Mouse (Mus musculus): Measurements from ENCODE around the gene Zfp281. TPM values are rescaled to one million over a fixed set of nuclear protein-coding genes. Genes with fewer than 3 reads are reported as not detected.

The Zfp281 gene
- polyA plus RNA-seq, 2 experiments, result 2.9 to 6.7 TPM

- peak; percentile 66 for ATAC-seq (ENCODE audit: insufficient read depth)
- DNase-seq (ENCODE audit: low read depth in 3 of 3, low spot score in 3 of 3), result no peak
- H3K36me3 ChIP-seq (replicated peaks; ENCODE audit: control insufficient read depth, insufficient read depth, low read depth), result peaks cover 3% of the 10 kb centered on the region
- H3K9me3 ChIP-seq (ENCODE audit: control insufficient read depth, low read length), result no peaks in the 10 kb centered on the region
- peak; percentile 31; the same call in 1 of the 2 replicates for TF ChIP-seq CTCF (IDR thresholded peaks at IDR 0.05; ENCODE audit: low read depth)
- TF ChIP-seq EP300 (IDR thresholded peaks at IDR 0.05; ENCODE audit: low read depth), result no peak
- H3K27me3 ChIP-seq (ENCODE audit: control insufficient read depth, insufficient read depth, low read length), result no peaks in the 10 kb centered on the region
- WGBS (ENCODE audit: insufficient replicate concordance), result 2% methylated on average over 84 of the region's 92 CpGs
- H3K4me3 ChIP-seq (ENCODE audit: insufficient read depth in 1 of 2, low read depth in 2 of 2, low read length in 2 of 2), result peak overlapping the region; percentile 76 to 82
- peak overlapping the region; percentile 71 for H3K9ac ChIP-seq (replicated peaks)
- H3K4me2 ChIP-seq (ENCODE audit: low read depth), result peak overlapping the region; percentile 77
- no peak overlapping the region for H3K27ac ChIP-seq
- peaks cover 9 to 10% of the 10 kb centered on the region in 2 experiments; a peak in 3 of 4 replicates for H3K4me1 ChIP-seq (replicated peaks; ENCODE audit: control insufficient read depth in 2 of 2, insufficient read depth in 2 of 2, low read length in 1 of 2)
Measured at GRCm38 (mm10) chr1:136625019-136625895, 556 bp downstream of the Zfp281 start.

DNA sequence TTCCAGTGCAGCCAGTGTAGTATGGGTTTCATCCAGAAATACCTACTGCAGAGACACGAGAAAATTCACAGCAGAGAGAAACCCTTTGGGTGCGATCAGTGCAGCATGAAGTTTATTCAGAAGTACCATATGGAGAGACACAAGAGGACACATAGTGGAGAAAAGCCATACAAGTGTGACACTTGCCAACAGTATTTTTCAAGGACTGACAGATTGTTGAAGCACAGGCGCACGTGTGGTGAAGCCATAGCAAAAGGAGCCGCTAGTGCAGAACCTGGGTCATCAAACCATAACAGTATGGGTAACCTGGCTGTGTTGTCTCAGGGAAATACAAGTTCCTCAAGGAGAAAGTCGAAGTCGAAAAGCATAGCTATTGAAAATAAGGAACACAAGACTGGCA is 1.4 kb downstream of the Zfp281 start:
- Histone ChIP-seq H3K4me3 (ENCODE audit: insufficient read depth in 1 of 2, low read depth in 2 of 2, low read length in 2 of 2) (peak overlapping the region; percentile 76 to 82), H3K27me3 (ENCODE audit: control insufficient read depth, insufficient read depth, low read length) (no peaks in the 10 kb centered on the region), H3K27ac (no peak overlapping the region), H3K9me3 (ENCODE audit: control insufficient read depth, low read length) (no peaks in the 10 kb centered on the region), H3K4me2 (ENCODE audit: low read depth) (peak overlapping the region; percentile 77), H3K36me3 (replicated peaks; ENCODE audit: control insufficient read depth, insufficient read depth, low read depth) (peaks cover 3% of the 10 kb centered on the region), H3K9ac (replicated peaks) (no peak overlapping the region; the same call in 1 of the 2 replicates), H3K4me1 (replicated peaks; ENCODE audit: control insufficient read depth in 2 of 2, insufficient read depth in 2 of 2, low read length in 1 of 2) (peaks cover 9 to 10% of the 10 kb centered on the region in 2 experiments; a peak in 3 of 4 replicates)
- WGBS (ENCODE audit: insufficient replicate concordance), result 78% methylated on average over 7 of the region's 7 CpGs
- ATAC-seq (ENCODE audit: insufficient read depth) (no peak), DNase-seq (ENCODE audit: low read depth in 3 of 3, low spot score in 3 of 3) (no peak)
- TF ChIP-seq EP300 (IDR thresholded peaks at IDR 0.05; ENCODE audit: low read depth) (no peak), CTCF (IDR thresholded peaks at IDR 0.05; ENCODE audit: low read depth) (no peak)

DNA sequence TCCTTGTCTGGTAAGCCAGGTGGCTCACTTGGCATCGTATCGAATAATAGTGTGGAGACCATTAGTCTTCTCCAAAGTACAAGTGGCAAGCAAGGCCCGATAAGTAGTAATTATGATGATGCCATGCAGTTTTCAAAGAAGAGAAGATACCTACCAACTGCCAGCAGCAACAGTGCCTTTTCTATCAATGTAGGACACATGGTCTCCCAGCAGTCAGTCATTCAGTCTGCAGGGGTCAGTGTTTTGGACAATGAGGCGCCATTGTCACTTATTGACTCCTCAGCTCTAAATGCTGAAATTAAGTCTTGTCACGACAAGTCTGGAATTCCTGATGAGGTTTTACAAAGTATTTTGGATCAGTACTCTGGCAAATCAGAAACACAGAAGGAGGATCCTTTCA is 2.1 kb downstream of the Zfp281 start:
- no peaks in the 10 kb centered on the region for H3K9me3 ChIP-seq (ENCODE audit: control insufficient read depth, low read length)
- H3K36me3 ChIP-seq (replicated peaks; ENCODE audit: control insufficient read depth, insufficient read depth, low read depth), result peaks cover 3% of the 10 kb centered on the region
- no peak for ATAC-seq (ENCODE audit: insufficient read depth)
- no peak overlapping the region; the same call in 1 of the 2 replicates for H3K4me2 ChIP-seq (ENCODE audit: low read depth)
- DNase-seq (ENCODE audit: low read depth in 3 of 3, low spot score in 3 of 3), result no peak
- H3K9ac ChIP-seq (replicated peaks), result no peak overlapping the region
- H3K27ac ChIP-seq, result no peak overlapping the region
- H3K4me1 ChIP-seq (replicated peaks; ENCODE audit: control insufficient read depth in 2 of 2, insufficient read depth in 2 of 2, low read length in 1 of 2), result peaks cover 9 to 10% of the 10 kb centered on the region in 2 experiments; a peak in 3 of 4 replicates
- WGBS (ENCODE audit: insufficient replicate concordance), result 80% methylated on average over 5 of the region's 5 CpGs
- no peak overlapping the region for H3K4me3 ChIP-seq (ENCODE audit: insufficient read depth in 1 of 2, low read depth in 2 of 2, low read length in 2 of 2)
- no peak; the same call in 1 of the 2 replicates for TF ChIP-seq CTCF (IDR thresholded peaks at IDR 0.05; ENCODE audit: low read depth)
- TF ChIP-seq EP300 (IDR thresholded peaks at IDR 0.05; ENCODE audit: low read depth), result no peak
- H3K27me3 ChIP-seq (ENCODE audit: control insufficient read depth, insufficient read depth, low read length), result no peaks in the 10 kb centered on the region

DNA sequence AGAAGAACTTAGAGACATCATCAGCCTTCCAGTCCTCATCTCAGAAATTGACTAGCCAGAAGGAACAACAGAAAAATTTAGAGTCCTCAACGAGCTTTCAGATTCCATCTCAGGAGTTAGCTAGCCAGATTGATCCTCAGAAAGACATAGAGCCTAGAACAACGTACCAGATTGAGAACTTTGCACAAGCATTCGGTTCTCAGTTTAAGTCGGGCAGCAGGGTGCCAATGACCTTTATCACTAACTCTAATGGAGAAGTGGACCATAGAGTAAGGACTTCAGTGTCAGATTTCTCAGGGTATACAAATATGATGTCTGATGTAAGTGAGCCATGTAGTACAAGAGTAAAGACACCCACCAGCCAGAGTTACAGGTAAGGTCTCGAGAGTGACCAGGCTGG is 2.9 kb downstream of the Zfp281 start:
- Histone ChIP-seq H3K4me2 (ENCODE audit: low read depth) (peak overlapping the region; percentile 28), H3K27me3 (ENCODE audit: control insufficient read depth, insufficient read depth, low read length) (no peaks in the 10 kb centered on the region), H3K4me1 (replicated peaks; ENCODE audit: control insufficient read depth in 2 of 2, insufficient read depth in 2 of 2, low read length in 1 of 2) (peaks cover 9 to 10% of the 10 kb centered on the region in 2 experiments; a peak in 3 of 4 replicates), H3K4me3 (ENCODE audit: insufficient read depth in 1 of 2, low read depth in 2 of 2, low read length in 2 of 2) (no peak overlapping the region), H3K36me3 (replicated peaks; ENCODE audit: control insufficient read depth, insufficient read depth, low read depth) (peaks cover 3% of the 10 kb centered on the region), H3K9me3 (ENCODE audit: control insufficient read depth, low read length) (no peaks in the 10 kb centered on the region), H3K9ac (replicated peaks) (no peak overlapping the region), H3K27ac (no peak overlapping the region)
- DNase-seq (ENCODE audit: low read depth in 3 of 3, low spot score in 3 of 3) (no peak), ATAC-seq (ENCODE audit: insufficient read depth) (no peak)
- 62% methylated on average over 5 of the region's 5 CpGs for WGBS (ENCODE audit: insufficient replicate concordance)
- no peak for TF ChIP-seq CTCF (IDR thresholded peaks at IDR 0.05; ENCODE audit: low read depth)
- TF ChIP-seq EP300 (IDR thresholded peaks at IDR 0.05; ENCODE audit: low read depth), result no peak

GRCm38 (mm10) chr1:136632891-136633290 is 8.2 kb downstream of the Zfp281 start:
- Histone ChIP-seq H3K36me3 (replicated peaks; ENCODE audit: control insufficient read depth, insufficient read depth, low read depth) (no peaks in the 10 kb centered on the region), H3K9me3 (ENCODE audit: control insufficient read depth, low read length) (no peaks in the 10 kb centered on the region), H3K9ac (replicated peaks) (no peak overlapping the region), H3K27ac (no peak overlapping the region), H3K4me2 (ENCODE audit: low read depth) (no peak overlapping the region), H3K27me3 (ENCODE audit: control insufficient read depth, insufficient read depth, low read length) (no peaks in the 10 kb centered on the region), H3K4me1 (replicated peaks; ENCODE audit: control insufficient read depth in 2 of 2, insufficient read depth in 2 of 2, low read length in 1 of 2) (peaks cover 0 to under 1% of the 10 kb centered on the region in 2 experiments; a peak in 1 of 4 replicates), H3K4me3 (ENCODE audit: insufficient read depth in 1 of 2, low read depth in 2 of 2, low read length in 2 of 2) (no peak overlapping the region)
- DNase-seq (ENCODE audit: low read depth in 3 of 3, low spot score in 3 of 3) (no peak), ATAC-seq (ENCODE audit: insufficient read depth) (no peak)
- WGBS (ENCODE audit: insufficient replicate concordance), result 59% methylated on average over 3 of the region's 3 CpGs
- TF ChIP-seq EP300 (IDR thresholded peaks at IDR 0.05; ENCODE audit: low read depth) (no peak), CTCF (IDR thresholded peaks at IDR 0.05; ENCODE audit: low read depth) (no peak)

Data from liver, embryonic 14.5 days (tissue).